Mouse (Mus musculus): Measurements from ENCODE around the gene Kcnq2. TPM values are rescaled to one million over a fixed set of nuclear protein-coding genes. Genes with fewer than 3 reads are reported as not detected.

Gene Kcnq2
- total and polyA plus RNA-seq, 2 experiments from 2014 or later: 0.04 TPM; not detected in 1

DNA sequence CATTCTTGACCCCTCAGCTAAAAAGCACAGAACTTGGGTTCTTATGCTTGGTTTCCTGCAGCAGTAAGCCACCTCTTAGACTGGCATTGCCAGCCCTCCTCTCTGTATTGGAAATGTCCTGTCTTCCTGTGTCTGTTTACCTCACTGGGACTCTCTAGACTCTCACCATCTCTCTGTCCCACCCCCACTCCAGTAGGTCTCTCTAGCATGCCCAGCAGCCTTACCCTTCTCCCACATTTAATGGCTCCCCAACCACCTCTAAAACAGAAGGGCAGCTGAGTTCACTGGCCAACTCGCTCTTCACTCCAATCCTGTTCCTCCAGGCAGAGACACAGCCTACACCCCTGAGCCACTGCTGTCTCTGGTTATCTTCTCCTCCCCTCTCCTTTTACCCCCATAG is 33.5 kb downstream of the Kcnq2 start:
- ATAC-seq (ENCODE audit: insufficient read depth, low read depth) (no peak), DNase-seq (ENCODE audit: low spot score) (no peak)
- H3K36me3 ChIP-seq (replicated peaks; ENCODE audit: control insufficient read depth, insufficient read depth, low read length): no peaks in the 10 kb centered on the region
- no peak overlapping the region for H3K4me2 ChIP-seq (ENCODE audit: low read depth, low read length)
- no peak overlapping the region for H3K4me3 ChIP-seq (ENCODE audit: low read depth, low read length)
- H3K9me3 ChIP-seq (replicated peaks; ENCODE audit: control insufficient read depth, low read length): no peaks in the 10 kb centered on the region
- H3K27ac ChIP-seq (ENCODE audit: low read depth): no peak overlapping the region
- 74% methylated on average over 1 of the region's 1 CpGs for WGBS
- no peak overlapping the region for H3K9ac ChIP-seq (replicated peaks; ENCODE audit: low read depth, low read length)
- TF ChIP-seq EP300 (IDR thresholded peaks at IDR 0.05; ENCODE audit: low read depth) (no peak), CTCF (IDR thresholded peaks at IDR 0.05; ENCODE audit: low read depth) (no peak)
- no peaks in the 10 kb centered on the region for H3K27me3 ChIP-seq (ENCODE audit: control insufficient read depth, insufficient read depth, low read length)
- H3K4me1 ChIP-seq (ENCODE audit: control insufficient read depth, insufficient read depth): no peaks in the 10 kb centered on the region

DNA sequence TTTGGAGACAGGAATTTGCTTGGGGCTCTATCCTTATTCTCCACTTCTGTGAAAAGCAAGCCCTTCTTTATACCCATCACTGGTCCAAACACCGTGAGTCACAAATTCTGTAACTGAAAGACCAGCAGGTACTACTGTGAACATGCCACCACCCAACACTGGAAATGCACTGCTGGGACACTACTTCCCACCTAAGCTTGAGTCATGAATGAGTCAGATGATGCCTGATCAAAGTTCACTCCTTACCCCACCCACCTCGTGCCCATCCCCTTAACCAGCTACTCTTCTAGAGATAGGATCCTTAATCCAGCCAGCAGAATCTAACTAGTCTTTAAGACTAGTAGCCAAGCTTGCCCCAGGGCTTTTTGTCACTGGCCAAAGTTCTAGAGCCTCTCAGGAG is 35.0 kb downstream of the Kcnq2 start:
- H3K9ac ChIP-seq (replicated peaks; ENCODE audit: low read depth, low read length): no peak overlapping the region
- H3K27me3 ChIP-seq (ENCODE audit: control insufficient read depth, insufficient read depth, low read length): 0 out of 2 replicates have a peak, but pooled peaks cover 2% of the 10 kb centered on the region
- no peak overlapping the region for H3K27ac ChIP-seq (ENCODE audit: low read depth)
- no peak overlapping the region for H3K4me3 ChIP-seq (ENCODE audit: low read depth, low read length)
- 66% methylated on average over 2 of the region's 2 CpGs for WGBS
- DNase-seq (ENCODE audit: low spot score) (no peak), ATAC-seq (ENCODE audit: insufficient read depth, low read depth) (no peak)
- no peak overlapping the region for H3K4me2 ChIP-seq (ENCODE audit: low read depth, low read length)
- H3K36me3 ChIP-seq (replicated peaks; ENCODE audit: control insufficient read depth, insufficient read depth, low read length): no peaks in the 10 kb centered on the region
- H3K9me3 ChIP-seq (replicated peaks; ENCODE audit: control insufficient read depth, low read length): no peaks in the 10 kb centered on the region
- no peaks in the 10 kb centered on the region for H3K4me1 ChIP-seq (ENCODE audit: control insufficient read depth, insufficient read depth)
- TF ChIP-seq CTCF (IDR thresholded peaks at IDR 0.05; ENCODE audit: low read depth) (no peak), EP300 (IDR thresholded peaks at IDR 0.05; ENCODE audit: low read depth) (no peak)

DNA sequence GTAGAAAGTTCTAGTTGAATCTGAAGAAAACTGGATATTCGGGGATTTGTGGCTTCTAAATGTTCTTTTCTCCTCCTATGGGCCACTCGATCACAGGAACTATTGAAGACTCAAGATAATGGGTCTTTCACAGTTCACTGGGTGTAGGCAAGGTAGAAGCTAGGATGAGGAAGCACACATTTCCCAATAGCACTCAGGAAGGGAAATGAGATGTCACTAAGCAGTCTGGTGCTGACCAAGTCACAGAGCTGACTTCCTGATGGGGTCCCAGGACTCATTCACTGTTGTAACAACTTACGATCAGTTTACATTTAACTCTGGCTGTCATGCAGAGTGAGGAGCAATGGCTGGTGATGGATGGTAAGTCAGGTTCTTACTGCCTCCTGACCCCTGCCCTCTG is 45.0 kb downstream of the Kcnq2 start:
- DNase-seq (ENCODE audit: low spot score) (no peak), ATAC-seq (ENCODE audit: insufficient read depth, low read depth) (no peak)
- H3K9ac ChIP-seq (replicated peaks; ENCODE audit: low read depth, low read length): no peak overlapping the region
- 55% methylated on average over 3 of the region's 3 CpGs for WGBS
- no peaks in the 10 kb centered on the region for H3K9me3 ChIP-seq (replicated peaks; ENCODE audit: control insufficient read depth, low read length)
- no peak for TF ChIP-seq EP300 (IDR thresholded peaks at IDR 0.05; ENCODE audit: low read depth)
- no peak for TF ChIP-seq CTCF (IDR thresholded peaks at IDR 0.05; ENCODE audit: low read depth)
- H3K36me3 ChIP-seq (replicated peaks; ENCODE audit: control insufficient read depth, insufficient read depth, low read length): no peaks in the 10 kb centered on the region
- H3K4me2 ChIP-seq (ENCODE audit: low read depth, low read length): no peak overlapping the region
- H3K27me3 ChIP-seq (ENCODE audit: control insufficient read depth, insufficient read depth, low read length): peaks cover 8% of the 10 kb centered on the region; the same call in 1 of the 2 replicates
- H3K4me3 ChIP-seq (ENCODE audit: low read depth, low read length): no peak overlapping the region
- no peaks in the 10 kb centered on the region for H3K4me1 ChIP-seq (ENCODE audit: control insufficient read depth, insufficient read depth)
- H3K27ac ChIP-seq (ENCODE audit: low read depth): no peak overlapping the region

DNA sequence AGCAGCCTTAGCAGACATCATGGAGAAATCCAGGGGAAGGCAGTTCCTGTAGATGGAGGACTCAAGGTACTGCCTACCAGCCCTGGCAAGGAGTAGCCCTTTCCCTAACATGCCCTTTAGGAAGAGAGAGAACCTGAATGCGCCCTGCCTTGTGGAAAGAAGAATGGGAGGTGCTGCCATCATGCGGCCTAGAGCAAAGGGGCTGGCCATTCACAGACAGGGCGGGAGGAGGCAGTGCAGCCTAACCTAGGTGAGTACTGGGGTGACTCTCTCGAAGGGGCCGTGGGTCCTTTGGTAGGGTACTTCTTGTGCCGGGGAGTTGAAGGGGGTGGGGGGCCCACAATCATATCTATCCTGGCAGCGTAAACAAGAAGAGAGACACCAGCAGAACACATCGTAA is 50.1 kb downstream of the Kcnq2 start:
- Histone ChIP-seq H3K9me3 (replicated peaks; ENCODE audit: control insufficient read depth, low read length) (no peaks in the 10 kb centered on the region), H3K4me3 (ENCODE audit: low read depth, low read length) (no peak overlapping the region), H3K27me3 (ENCODE audit: control insufficient read depth, insufficient read depth, low read length) (peaks cover 4% of the 10 kb centered on the region; the same call in 1 of the 2 replicates), H3K27ac (ENCODE audit: low read depth) (no peak overlapping the region), H3K4me1 (ENCODE audit: control insufficient read depth, insufficient read depth) (no peaks in the 10 kb centered on the region), H3K4me2 (ENCODE audit: low read depth, low read length) (no peak overlapping the region), H3K9ac (replicated peaks; ENCODE audit: low read depth, low read length) (no peak overlapping the region), H3K36me3 (replicated peaks; ENCODE audit: control insufficient read depth, insufficient read depth, low read length) (no peaks in the 10 kb centered on the region)
- 52% methylated on average over 8 of the region's 8 CpGs for WGBS
- no peak for ATAC-seq (ENCODE audit: insufficient read depth, low read depth)
- DNase-seq (ENCODE audit: low spot score): no peak
- no peak for TF ChIP-seq EP300 (IDR thresholded peaks at IDR 0.05; ENCODE audit: low read depth)
- TF ChIP-seq CTCF (IDR thresholded peaks at IDR 0.05; ENCODE audit: low read depth): peak; percentile 19

DNA sequence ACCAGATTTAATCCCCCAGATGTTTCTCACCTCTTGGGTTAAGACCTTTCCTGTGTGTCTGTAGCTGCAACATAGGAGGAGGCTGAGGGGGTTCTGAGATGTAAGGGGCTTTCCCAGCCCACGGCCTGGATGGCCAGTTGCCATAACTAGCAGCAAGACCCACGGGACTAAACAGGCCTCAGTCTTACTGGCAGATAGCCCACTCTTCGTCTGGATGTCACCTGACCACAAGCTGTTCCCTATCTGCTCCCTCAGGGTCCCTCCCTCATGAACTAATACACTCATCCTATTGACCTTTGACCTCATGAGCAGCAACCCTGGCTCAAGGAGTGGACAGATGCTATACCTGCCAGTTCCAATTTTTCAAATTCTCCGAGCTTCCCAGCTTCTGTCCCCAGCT is 51.2 kb downstream of the Kcnq2 start:
- H3K9ac ChIP-seq (replicated peaks; ENCODE audit: low read depth, low read length): no peak overlapping the region
- WGBS: 36% methylated on average over 4 of the region's 4 CpGs
- H3K4me1 ChIP-seq (ENCODE audit: control insufficient read depth, insufficient read depth): no peaks in the 10 kb centered on the region
- H3K27me3 ChIP-seq (ENCODE audit: control insufficient read depth, insufficient read depth, low read length): peaks cover 3% of the 10 kb centered on the region; the same call in 1 of the 2 replicates
- ATAC-seq (ENCODE audit: insufficient read depth, low read depth): no peak
- TF ChIP-seq CTCF (IDR thresholded peaks at IDR 0.05; ENCODE audit: low read depth): no peak
- no peak for TF ChIP-seq EP300 (IDR thresholded peaks at IDR 0.05; ENCODE audit: low read depth)
- H3K36me3 ChIP-seq (replicated peaks; ENCODE audit: control insufficient read depth, insufficient read depth, low read length): no peaks in the 10 kb centered on the region
- no peaks in the 10 kb centered on the region for H3K9me3 ChIP-seq (replicated peaks; ENCODE audit: control insufficient read depth, low read length)
- no peak overlapping the region for H3K27ac ChIP-seq (ENCODE audit: low read depth)
- no peak overlapping the region for H3K4me2 ChIP-seq (ENCODE audit: low read depth, low read length)
- no peak overlapping the region for H3K4me3 ChIP-seq (ENCODE audit: low read depth, low read length)
- no peak for DNase-seq (ENCODE audit: low spot score)

DNA sequence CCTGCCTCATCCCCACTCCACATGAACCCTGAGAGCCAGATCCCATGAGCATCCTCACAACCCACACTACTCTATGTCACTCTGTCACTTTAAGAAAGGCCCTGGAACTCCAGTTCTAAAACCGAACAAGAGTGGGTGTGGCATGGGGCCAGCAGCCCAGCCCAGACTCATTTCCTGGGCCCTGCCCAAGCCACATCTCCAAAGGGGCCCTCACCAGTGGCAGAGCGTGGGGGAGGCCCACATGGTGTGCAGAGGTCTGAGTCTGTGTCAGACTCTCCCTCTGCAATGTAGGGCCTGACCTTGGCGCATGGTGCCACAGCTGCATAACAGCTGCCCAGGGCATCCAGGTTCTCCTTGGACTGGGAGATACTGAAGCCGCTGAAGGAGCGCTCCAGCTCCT is 54.2 kb downstream of the Kcnq2 start:
- H3K27me3 ChIP-seq (ENCODE audit: control insufficient read depth, insufficient read depth, low read length): 0 out of 2 replicates have a peak, but pooled peaks cover 5% of the 10 kb centered on the region

More for the DNA sequence above, 54.2 kb downstream of the Kcnq2 start:
- Histone ChIP-seq H3K27ac (ENCODE audit: low read depth) (no peak overlapping the region), H3K4me1 (ENCODE audit: control insufficient read depth, insufficient read depth) (no peaks in the 10 kb centered on the region), H3K9ac (replicated peaks; ENCODE audit: low read depth, low read length) (no peak overlapping the region), H3K4me3 (ENCODE audit: low read depth, low read length) (no peak overlapping the region), H3K9me3 (replicated peaks; ENCODE audit: control insufficient read depth, low read length) (no peaks in the 10 kb centered on the region), H3K36me3 (replicated peaks; ENCODE audit: control insufficient read depth, insufficient read depth, low read length) (no peaks in the 10 kb centered on the region), H3K4me2 (ENCODE audit: low read depth, low read length) (no peak overlapping the region)
- ATAC-seq (ENCODE audit: insufficient read depth, low read depth): no peak
- no peak for TF ChIP-seq EP300 (IDR thresholded peaks at IDR 0.05; ENCODE audit: low read depth)
- TF ChIP-seq CTCF (IDR thresholded peaks at IDR 0.05; ENCODE audit: low read depth): no peak
- WGBS: 46% methylated on average over 5 of the region's 5 CpGs
- no peak for DNase-seq (ENCODE audit: low spot score)

Data from heart, postnatal 0 days (tissue).